Mouse (Mus musculus) midbrain, embryonic 11.5 days (tissue): Measurements from ENCODE around the gene Tomm20. TPM values are rescaled to one million over a fixed set of nuclear protein-coding genes. Genes with fewer than 3 reads are reported as not detected.

Experiments used
- ATAC-seq: fragments of 200-750 bp; cut with Nextera tagmentation; 2 replicates; pipeline ENCODE4 v1.8.0; 2017; ENCODE audit warnings: moderate TSS enrichment, moderate library complexity; ENCODE audit not compliant: low FRiP score
- DNase-seq: peaks from one replicate; pipeline ENCODE4 v3.0.0; 2015; ENCODE audit warnings: low spot score; ENCODE audit errors: missing footprints
- H3K27ac ChIP-seq: fragments of 300-500 bp; sonication (generic); 2 replicates; pipeline ENCODE4 v1.5.1; 2014; ENCODE audit warnings: low read depth, low read length
- H3K27me3 ChIP-seq: fragments of 300-500 bp; sonication (generic); 2 replicates; pipeline ENCODE4 v1.6.1; 2014; ENCODE audit warnings: mild to moderate bottlenecking, low read length, moderate library complexity, mixed read lengths; ENCODE audit not compliant: control insufficient read depth, insufficient read depth
- H3K36me3 ChIP-seq: fragments of 300-500 bp; sonication (generic); 2 replicates; pipeline ENCODE4 v1.6.1; 2014; ENCODE audit warnings: mild to moderate bottlenecking, low read length, moderate library complexity, mixed read lengths; ENCODE audit not compliant: control insufficient read depth, insufficient read depth
- H3K4me1 ChIP-seq: fragments of 300-500 bp; sonication (generic); 2 replicates; pipeline ENCODE4 v1.6.1; 2014; ENCODE audit warnings: low read length; ENCODE audit not compliant: control insufficient read depth, insufficient read depth
- H3K4me2 ChIP-seq: fragments of 300-500 bp; sonication (generic); 2 replicates; pipeline ENCODE4 v1.6.1; 2014; ENCODE audit warnings: mild to moderate bottlenecking, moderate library complexity
- H3K4me3 ChIP-seq: fragments of 300-500 bp; sonication (generic); 2 replicates; pipeline ENCODE4 v1.5.1; 2014; ENCODE audit warnings: low read depth, low read length
- H3K9ac ChIP-seq: fragments of 300-500 bp; sonication (generic); 2 replicates; pipeline ENCODE4 v1.6.1; 2014; ENCODE audit warnings: low read length
- H3K9me3 ChIP-seq: fragments of 300-500 bp; sonication (generic); 2 replicates; pipeline ENCODE4 v1.6.1; 2016; ENCODE audit warnings: low read length; ENCODE audit not compliant: control insufficient read depth
- WGBS: fragments of 180-500 bp; shearing (Covaris S2); extraction: QIAGEN DNeasy Blood & Tissue Kit; methylation state at CpG from one replicate; pipeline ENCODE4 v1.1.7; 2014; 5-methylcytosine and 5-hydroxymethylcytosine counted together
- polyA plus RNA-seq: library from polyadenylated mRNA; unstranded; fragments of >200 nt; fragmentation: Nextera tagmentation; extraction: Ambion mirVana; gene quantifications from 2 replicates; pipeline ENCODE4 v1.2.1, GENCODE M21; 2014

The Tomm20 gene
- polyA plus RNA-seq, 1 experiment from 2014 or later: 240 TPM

DNA sequence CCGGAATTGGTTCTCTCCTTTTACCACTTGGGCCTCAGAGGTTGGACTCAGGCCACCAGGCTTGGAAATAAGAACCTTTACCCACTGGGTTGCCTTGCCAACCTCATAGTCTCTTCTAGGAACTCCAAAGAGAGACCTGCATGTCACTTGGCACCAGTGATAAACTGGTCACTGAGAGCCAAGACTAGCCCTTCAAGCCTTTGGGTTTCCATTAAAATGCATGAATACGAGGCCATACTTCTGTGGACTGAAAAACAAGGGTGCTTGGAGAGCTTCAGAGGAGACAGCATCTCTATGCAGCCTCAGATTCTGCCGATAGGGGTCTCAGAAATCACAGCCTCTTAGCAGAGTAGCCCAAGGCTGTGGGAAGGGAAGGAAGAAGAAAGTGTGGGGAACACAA is 38.3 kb downstream of the Tomm20 start:
- DNase-seq: no peak
- Histone ChIP-seq H3K9ac (no peak overlapping the region), H3K36me3 (no peaks in the 10 kb centered on the region), H3K4me3 (no peak overlapping the region), H3K4me2 (no peak overlapping the region), H3K27ac (no peak overlapping the region), H3K27me3 (no peaks in the 10 kb centered on the region), H3K9me3 (no peaks in the 10 kb centered on the region), H3K4me1 (no peaks in the 10 kb centered on the region)
- ATAC-seq: no peak
- 79% methylated on average over 3 of the region's 3 CpGs for WGBS

DNA sequence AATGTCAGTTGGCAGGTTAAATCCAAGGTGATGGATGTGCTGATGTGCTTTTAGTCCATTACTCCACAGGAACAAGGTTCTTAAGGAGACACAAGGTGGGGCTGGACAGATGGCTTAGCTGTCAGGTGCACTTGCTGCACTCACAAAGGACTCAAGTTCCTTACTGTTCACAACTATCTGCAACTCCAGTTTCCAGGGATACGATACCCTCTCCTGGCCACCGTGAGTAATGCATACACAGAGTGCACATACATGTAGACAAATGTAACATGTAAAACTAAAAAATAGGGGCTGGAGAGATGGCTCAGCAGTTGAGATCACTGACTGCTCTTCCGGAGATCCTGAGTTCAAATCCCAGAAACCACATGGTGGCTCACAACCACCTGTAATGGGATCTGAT is 40.3 kb downstream of the Tomm20 start:
- no peak overlapping the region for H3K9ac ChIP-seq
- ATAC-seq (no peak), DNase-seq (no peak)
- no peaks in the 10 kb centered on the region for H3K36me3 ChIP-seq
- H3K27ac ChIP-seq: no peak overlapping the region
- no peaks in the 10 kb centered on the region for H3K27me3 ChIP-seq
- H3K4me1 ChIP-seq: no peaks in the 10 kb centered on the region
- no peaks in the 10 kb centered on the region for H3K9me3 ChIP-seq
- 91% methylated on average over 3 of the region's 3 CpGs for WGBS
- H3K4me3 ChIP-seq: no peak overlapping the region
- H3K4me2 ChIP-seq: no peak overlapping the region

DNA sequence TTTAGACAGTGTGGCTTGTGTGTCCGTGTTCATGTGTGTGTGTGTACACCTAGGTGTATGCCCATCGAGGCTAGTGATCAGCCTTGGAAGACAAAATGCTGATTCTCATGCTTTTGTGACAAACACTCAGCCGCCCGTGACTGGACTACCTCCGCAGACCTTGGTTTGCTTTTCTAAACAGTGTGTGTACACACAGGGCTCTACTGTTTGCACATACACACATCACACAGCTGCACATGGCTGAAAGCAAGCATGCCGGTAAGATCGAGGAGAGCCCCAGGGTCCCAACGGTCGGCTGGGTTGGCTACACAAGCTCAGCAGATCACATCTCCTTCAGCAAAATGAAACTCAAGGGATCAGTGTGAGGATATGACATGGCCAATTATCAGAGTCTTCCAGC is 41.7 kb downstream of the Tomm20 start:
- Histone ChIP-seq H3K4me1 (no peaks in the 10 kb centered on the region), H3K36me3 (no peaks in the 10 kb centered on the region), H3K9me3 (no peaks in the 10 kb centered on the region), H3K4me3 (no peak overlapping the region), H3K9ac (no peak overlapping the region), H3K27ac (no peak overlapping the region), H3K4me2 (no peak overlapping the region), H3K27me3 (no peaks in the 10 kb centered on the region)
- WGBS: 89% methylated on average over 9 of the region's 9 CpGs
- DNase-seq: no peak
- ATAC-seq: no peak

DNA sequence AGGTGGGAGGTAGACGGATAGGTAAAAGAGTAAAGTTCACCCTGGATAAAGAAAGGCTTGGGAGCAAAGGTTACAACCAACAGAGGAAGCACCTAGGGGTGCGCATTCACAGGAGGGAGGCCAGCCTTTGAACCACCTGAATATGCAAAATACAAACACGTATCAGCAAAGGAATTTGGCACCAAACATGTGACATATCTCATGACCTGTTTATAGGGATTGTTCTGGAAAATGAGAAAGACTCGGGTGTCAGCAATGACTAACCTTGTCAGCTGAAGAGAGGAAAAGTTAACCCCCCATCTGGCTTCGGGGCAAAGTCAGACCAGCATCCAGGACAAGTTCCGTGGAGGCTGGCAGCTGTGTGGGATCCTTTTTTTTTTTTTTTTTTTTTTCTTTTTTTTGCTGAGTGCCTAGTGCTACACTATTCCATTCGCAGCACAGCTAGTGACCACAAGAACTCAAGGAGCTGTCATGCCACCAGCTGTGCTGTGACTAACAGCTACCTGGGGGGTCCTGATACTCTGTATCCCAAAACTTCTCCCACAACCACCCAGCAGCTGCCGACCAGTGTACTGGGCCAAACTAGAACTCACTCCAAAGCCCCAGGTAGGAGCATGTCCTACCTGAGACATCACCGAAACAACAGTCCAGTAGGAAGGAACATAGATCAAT is 42.3 kb downstream of the Tomm20 start:
- no peak overlapping the region for H3K27ac ChIP-seq
- no peaks in the 10 kb centered on the region for H3K27me3 ChIP-seq
- H3K4me3 ChIP-seq: no peak overlapping the region
- DNase-seq (no peak), ATAC-seq (no peak)
- 76% methylated on average over 9 of the region's 9 CpGs for WGBS
- no peaks in the 10 kb centered on the region for H3K4me1 ChIP-seq
- no peaks in the 10 kb centered on the region for H3K36me3 ChIP-seq
- H3K9me3 ChIP-seq: no peaks in the 10 kb centered on the region
- no peak overlapping the region for H3K9ac ChIP-seq
- H3K4me2 ChIP-seq: no peak overlapping the region

DNA sequence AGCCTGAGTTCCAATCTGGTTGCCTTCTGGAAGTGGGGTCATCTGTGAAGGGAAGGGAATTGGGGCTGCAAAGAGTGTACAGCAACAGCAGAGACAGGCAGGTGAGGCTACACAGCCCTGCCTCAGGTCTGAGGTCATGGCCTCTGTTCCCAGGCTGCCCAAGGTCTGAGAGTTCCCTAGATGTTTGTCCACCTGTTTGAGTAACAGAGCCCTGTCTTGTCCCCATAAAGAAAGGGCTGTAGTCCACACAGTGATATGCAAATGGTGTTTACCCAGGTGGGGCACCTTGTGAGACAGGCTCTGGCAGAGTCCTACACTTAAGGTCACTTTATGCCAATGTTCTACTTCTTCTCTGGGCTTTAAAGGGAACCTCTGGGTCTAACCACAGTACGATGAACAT is 44.0 kb downstream of the Tomm20 start:
- Histone ChIP-seq H3K4me3 (no peak overlapping the region), H3K4me1 (no peaks in the 10 kb centered on the region), H3K36me3 (no peaks in the 10 kb centered on the region), H3K9me3 (no peaks in the 10 kb centered on the region), H3K27ac (no peak overlapping the region), H3K4me2 (no peak overlapping the region), H3K9ac (no peak overlapping the region), H3K27me3 (no peaks in the 10 kb centered on the region)
- no peak for ATAC-seq
- WGBS: 90% methylated on average over 1 of the region's 1 CpGs
- DNase-seq: peak; percentile 71

DNA sequence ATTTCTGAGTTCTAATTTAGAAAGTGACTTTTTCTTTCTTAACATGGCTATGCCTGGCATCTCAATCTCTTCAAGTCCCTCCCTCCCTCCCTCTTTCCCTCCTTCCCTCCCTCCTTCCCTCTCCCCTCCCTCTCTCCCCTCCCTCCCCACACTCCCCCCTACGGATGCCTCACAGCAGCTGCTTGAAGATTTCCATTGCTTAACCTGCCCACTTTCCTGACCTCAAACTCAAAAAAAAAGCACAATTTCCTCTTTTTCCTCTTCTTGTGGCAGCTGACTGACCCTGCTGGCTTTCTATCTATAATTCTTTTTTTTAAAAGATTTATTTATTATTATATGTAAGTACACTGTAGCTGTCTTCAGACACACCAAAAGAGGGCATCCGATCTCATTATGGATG is 44.6 kb downstream of the Tomm20 start:
- H3K27ac ChIP-seq: no peak overlapping the region
- DNase-seq (no peak), ATAC-seq (no peak)
- no peak overlapping the region for H3K4me3 ChIP-seq
- no peak overlapping the region for H3K4me2 ChIP-seq
- H3K36me3 ChIP-seq: no peaks in the 10 kb centered on the region
- no peaks in the 10 kb centered on the region for H3K9me3 ChIP-seq
- 82% methylated on average over 2 of the region's 2 CpGs for WGBS
- no peaks in the 10 kb centered on the region for H3K4me1 ChIP-seq
- H3K9ac ChIP-seq: no peak overlapping the region
- no peaks in the 10 kb centered on the region for H3K27me3 ChIP-seq

DNA sequence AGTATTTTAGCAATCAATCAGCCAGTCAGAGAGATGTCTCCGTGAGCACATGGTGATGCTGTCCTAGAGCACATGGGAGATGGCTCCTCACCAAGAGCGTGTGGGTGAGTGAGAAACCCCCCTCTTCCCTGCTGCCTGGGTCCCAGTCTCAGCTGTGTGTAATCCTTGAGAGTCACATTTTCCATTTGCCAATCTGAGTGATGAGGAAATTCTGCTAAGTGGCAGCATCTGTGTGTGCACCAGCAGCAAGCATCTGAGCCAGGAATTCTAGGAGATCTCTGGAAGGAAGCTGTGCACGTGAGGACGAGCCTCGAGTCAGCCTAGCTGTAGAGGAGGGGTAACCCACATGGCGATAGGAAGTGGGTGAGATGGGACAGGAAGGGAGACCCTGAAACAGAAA is 50.5 kb downstream of the Tomm20 start:
- 75% methylated on average over 6 of the region's 6 CpGs for WGBS
- DNase-seq: no peak

DNA sequence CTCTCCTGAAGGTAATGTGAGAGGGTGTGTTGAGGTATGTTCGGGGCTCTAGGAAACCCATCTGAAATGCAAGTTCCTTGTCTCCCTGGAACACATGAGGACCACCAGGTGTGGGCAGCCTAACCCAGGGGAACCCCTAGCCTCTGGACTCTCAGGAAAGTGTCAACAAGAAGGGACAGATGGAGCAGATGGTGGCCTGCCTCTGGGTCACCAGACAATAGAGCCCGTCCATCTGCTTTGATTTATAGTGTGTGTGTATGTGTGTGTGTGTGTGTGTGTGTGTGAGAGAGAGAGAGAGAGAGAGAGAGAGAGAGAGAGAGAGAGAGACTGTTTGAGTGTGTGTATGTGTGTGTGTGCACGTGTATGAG is 58.0 kb downstream of the Tomm20 start:
- H3K9ac ChIP-seq: no peak overlapping the region
- no peaks in the 10 kb centered on the region for H3K9me3 ChIP-seq
- WGBS: 83% methylated on average over 3 of the region's 3 CpGs
- no peak overlapping the region for H3K4me2 ChIP-seq
- H3K4me1 ChIP-seq: peaks cover 9% of the 10 kb centered on the region
- H3K27ac ChIP-seq: no peak overlapping the region
- ATAC-seq (peak; percentile 65; the same call in 1 of the 2 replicates), DNase-seq (peak; percentile 82)
- no peak overlapping the region for H3K4me3 ChIP-seq
- H3K27me3 ChIP-seq: no peaks in the 10 kb centered on the region
- H3K36me3 ChIP-seq: no peaks in the 10 kb centered on the region

More for the DNA sequence above, 50.5 kb downstream of the Tomm20 start:
- Histone ChIP-seq H3K9ac (no peak overlapping the region), H3K36me3 (no peaks in the 10 kb centered on the region), H3K27ac (no peak overlapping the region), H3K27me3 (no peaks in the 10 kb centered on the region), H3K9me3 (no peaks in the 10 kb centered on the region), H3K4me2 (no peak overlapping the region), H3K4me3 (no peak overlapping the region), H3K4me1 (no peaks in the 10 kb centered on the region)
- no peak for ATAC-seq

DNA sequence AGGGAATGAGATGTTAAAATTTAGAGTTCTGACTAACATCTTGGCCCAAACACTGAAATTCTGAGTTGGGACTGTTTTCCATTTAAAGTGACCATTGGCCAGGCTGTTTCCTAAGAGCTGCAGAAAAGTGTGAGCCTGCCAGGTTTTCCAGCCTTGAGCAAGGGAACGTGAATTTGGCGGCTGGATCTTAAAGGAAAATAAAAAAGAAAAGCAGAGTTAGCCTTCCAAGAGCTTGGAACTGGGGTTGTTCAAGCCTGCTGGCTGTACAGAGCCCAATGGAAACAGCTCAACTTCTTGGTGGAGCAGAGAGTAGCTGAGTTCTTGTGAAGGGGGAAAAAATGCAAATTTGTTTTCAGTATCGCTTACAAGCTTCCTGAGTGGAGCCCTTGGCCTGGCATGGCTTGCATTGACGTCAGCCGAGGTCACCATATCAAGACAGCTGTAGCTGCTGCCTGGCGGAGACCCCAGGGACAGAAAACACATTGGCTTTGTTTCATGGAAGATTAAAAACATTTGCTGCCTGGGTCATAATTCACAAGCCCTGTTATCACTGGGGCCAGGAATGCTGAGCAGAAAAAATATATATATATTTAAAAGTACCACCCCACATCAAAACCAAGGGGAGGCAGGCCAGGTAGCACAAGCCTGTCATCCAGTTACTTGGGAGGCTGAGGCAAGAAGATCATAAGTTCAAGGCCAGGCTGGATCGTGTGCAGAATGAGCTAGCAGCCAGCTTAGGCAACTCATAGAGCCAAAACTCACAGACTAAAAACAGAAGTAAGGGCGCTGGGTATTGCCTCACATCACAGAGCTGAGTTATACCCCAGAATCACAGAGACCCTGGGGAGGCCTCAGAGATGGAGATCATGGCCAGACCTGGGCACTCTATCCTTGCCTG is 58.7 kb downstream of the Tomm20 start:
- no peak overlapping the region for H3K4me3 ChIP-seq
- DNase-seq (peak; percentile 74), ATAC-seq (no peak)
- WGBS: 76% methylated on average over 8 of the region's 8 CpGs
- no peaks in the 10 kb centered on the region for H3K9me3 ChIP-seq
- no peak overlapping the region for H3K4me2 ChIP-seq
- no peaks in the 10 kb centered on the region for H3K36me3 ChIP-seq
- no peak overlapping the region; the same call in 1 of the 2 replicates for H3K27ac ChIP-seq
- peaks cover 9% of the 10 kb centered on the region for H3K4me1 ChIP-seq
- H3K9ac ChIP-seq: no peak overlapping the region
- H3K27me3 ChIP-seq: no peaks in the 10 kb centered on the region
